Mouse (Mus musculus) myocyte (in vitro differentiated cells): ENCODE measurements at regions not wholly inside any gene's neighbourhood (a gene's known extent, or its start where the extent isn't known, plus 50 kb on each side); places are given as distances from the start of the nearest gene placed in this dataset.

Source experiments
- H3K27me3 ChIP-seq: one replicate; pipeline ENCODE4 v1.6.1; 2011; ENCODE audit not compliant: control insufficient read depth, insufficient read depth, insufficient read length
- H3K36me3 ChIP-seq: one replicate; pipeline ENCODE4 v1.6.1; 2011; ENCODE audit not compliant: control insufficient read depth, insufficient read depth
- H3K4me2 ChIP-seq: one replicate; pipeline ENCODE4 v1.6.1; 2011; ENCODE audit warnings: low read depth, control low read depth
- H3K4me3 ChIP-seq: one replicate; pipeline ENCODE4 v1.5.1; 2011; ENCODE audit warnings: mild to moderate bottlenecking, control low read depth, moderate library complexity
- H3K79me2 ChIP-seq: one replicate; pipeline ENCODE4 v1.6.1; 2011; ENCODE audit not compliant: control insufficient read depth, insufficient read depth
- H3ac ChIP-seq: one replicate; pipeline ENCODE4 v1.6.1; 2011; ENCODE audit not compliant: control insufficient read depth, insufficient read length
- CEBPB ChIP-seq: IDR thresholded peaks from 2 replicates; pipeline ENCODE4 v1.6.1; 2011; ENCODE audit warnings: mild to moderate bottlenecking, moderate library complexity; ENCODE audit not compliant: poor library complexity, insufficient read depth, severe bottlenecking
- E2F4 ChIP-seq: IDR thresholded peaks from one replicate; pipeline ENCODE4 v1.6.1; 2011; ENCODE audit warnings: mild to moderate bottlenecking, control low read depth, moderate library complexity; ENCODE audit not compliant: insufficient read depth
- MAX ChIP-seq: IDR thresholded peaks from one replicate; pipeline ENCODE4 v1.6.1; 2011; ENCODE audit warnings: low read depth, mild to moderate bottlenecking, control low read depth
- MYOD1 ChIP-seq, 3 experiments: IDR thresholded peaks; one replicate each; pipeline ENCODE4 v1.6.1; 2011; ENCODE audit warnings: control low read depth in 2 of 3, low read depth in 2 of 3, mild to moderate bottlenecking in 2 of 3, moderate library complexity in 1 of 3; ENCODE audit not compliant: insufficient read length in 2 of 3, control insufficient read depth in 1 of 3
- MYOG ChIP-seq, 3 experiments: IDR thresholded peaks; one replicate each; pipeline ENCODE4 v1.6.1; 2011; ENCODE audit warnings: control low read depth in 2 of 3, low read depth in 2 of 3, mild to moderate bottlenecking in 2 of 3; ENCODE audit not compliant: insufficient read length in 2 of 3, control insufficient read depth in 1 of 3, insufficient read depth in 1 of 3
- POLR2A ChIP-seq: IDR thresholded peaks from one replicate; pipeline ENCODE4 v1.6.1; 2011; ENCODE audit warnings: low read depth, mild to moderate bottlenecking, control low read depth, moderate library complexity; ENCODE audit not compliant: insufficient read length
- POLR2AphosphoS2 ChIP-seq: IDR thresholded peaks from one replicate; pipeline ENCODE4 v1.6.1; 2011; ENCODE audit warnings: low read depth, control low read depth; ENCODE audit not compliant: insufficient read length
- REST ChIP-seq: IDR thresholded peaks from one replicate; pipeline ENCODE4 v1.6.1; 2011; ENCODE audit warnings: mild to moderate bottlenecking, control low read depth, moderate library complexity; ENCODE audit not compliant: insufficient read depth, insufficient read length
- SRF ChIP-seq: IDR thresholded peaks from one replicate; pipeline ENCODE4 v1.6.1; 2011; ENCODE audit warnings: low read depth; ENCODE audit not compliant: control insufficient read depth, insufficient read length
- TCF12 ChIP-seq: IDR thresholded peaks from one replicate; pipeline ENCODE4 v1.6.1; 2011; ENCODE audit warnings: mild to moderate bottlenecking, control low read depth; ENCODE audit not compliant: poor library complexity, insufficient read depth, severe bottlenecking
- TCF3 ChIP-seq: IDR thresholded peaks from one replicate; pipeline ENCODE4 v1.6.1; 2011; ENCODE audit warnings: low read depth, control low read depth; ENCODE audit not compliant: insufficient read length
- USF1 ChIP-seq: IDR thresholded peaks from one replicate; pipeline ENCODE4 v1.6.1; 2011; ENCODE audit warnings: low read depth, mild to moderate bottlenecking, control low read depth, moderate library complexity

GRCm38 (mm10) chr1:90458176-90458575 lies 144.6 kb upstream of the Cops8 start:
- Histone ChIP-seq H3K4me3 (no peak overlapping the region), H3K27me3 (no peaks in the 10 kb centered on the region), H3ac (no peak overlapping the region), H3K36me3 (no peaks in the 10 kb centered on the region), H3K79me2 (no peaks in the 10 kb centered on the region), H3K4me2 (no peak overlapping the region)
- TF ChIP-seq CEBPB (no peak), POLR2AphosphoS2 (no peak), USF1 (no peak), POLR2A (no peak), TCF12 (no peak), MYOG (IDR thresholded peaks at IDR 0.05; ENCODE audit: control insufficient read depth in 1 of 3, insufficient read depth in 1 of 3, insufficient read length in 2 of 3, low read depth in 2 of 3) (no peak), MYOD1 (IDR thresholded peaks at IDR 0.05; ENCODE audit: control insufficient read depth in 1 of 3, insufficient read length in 2 of 3, low read depth in 2 of 3) (no peak), MAX (no peak), REST (no peak), E2F4 (no peak), TCF3 (no peak), SRF (no peak)

GRCm38 (mm10) chr1:90461699-90462098 lies 141.1 kb upstream of the Cops8 start:
- no peak overlapping the region for H3ac ChIP-seq
- no peaks in the 10 kb centered on the region for H3K36me3 ChIP-seq
- no peak overlapping the region for H3K4me2 ChIP-seq
- no peak overlapping the region for H3K4me3 ChIP-seq
- no peaks in the 10 kb centered on the region for H3K79me2 ChIP-seq
- TF ChIP-seq POLR2AphosphoS2 (no peak), MAX (no peak), POLR2A (no peak), USF1 (no peak), TCF3 (no peak), E2F4 (no peak), MYOD1 (IDR thresholded peaks at IDR 0.05; ENCODE audit: control insufficient read depth in 1 of 3, insufficient read length in 2 of 3, low read depth in 2 of 3) (no peak), REST (no peak), SRF (no peak), MYOG (IDR thresholded peaks at IDR 0.05; ENCODE audit: control insufficient read depth in 1 of 3, insufficient read depth in 1 of 3, insufficient read length in 2 of 3, low read depth in 2 of 3) (no peak), TCF12 (no peak), CEBPB (no peak)
- no peaks in the 10 kb centered on the region for H3K27me3 ChIP-seq

- no peak overlapping the region for H3K4me3 ChIP-seq
- no peaks in the 10 kb centered on the region for H3K79me2 ChIP-seq
- TF ChIP-seq MYOG (IDR thresholded peaks at IDR 0.05; ENCODE audit: control insufficient read depth in 1 of 3, insufficient read depth in 1 of 3, insufficient read length in 2 of 3, low read depth in 2 of 3) (no peak), TCF3 (no peak)
- no peaks in the 10 kb centered on the region for H3K27me3 ChIP-seq
- H3ac ChIP-seq: no peak overlapping the region
- no peak overlapping the region for H3K4me2 ChIP-seq
- H3K36me3 ChIP-seq: no peaks in the 10 kb centered on the region
These were observed 139.5 kb upstream of the Cops8 start for GRCm38 (mm10) chr1:90463302-90463701.

GRCm38 (mm10) chr1:90467646-90468045 lies 135.1 kb upstream of the Cops8 start:
- Histone ChIP-seq H3K79me2 (no peaks in the 10 kb centered on the region), H3K36me3 (no peaks in the 10 kb centered on the region), H3K27me3 (no peaks in the 10 kb centered on the region), H3ac (no peak overlapping the region), H3K4me3 (no peak overlapping the region), H3K4me2 (no peak overlapping the region)
- TF ChIP-seq MYOD1 (IDR thresholded peaks at IDR 0.05; ENCODE audit: control insufficient read depth in 1 of 3, insufficient read length in 2 of 3, low read depth in 2 of 3): no peak
- no peak for TF ChIP-seq MYOG (IDR thresholded peaks at IDR 0.05; ENCODE audit: control insufficient read depth in 1 of 3, insufficient read depth in 1 of 3, insufficient read length in 2 of 3, low read depth in 2 of 3)
- no peak for TF ChIP-seq POLR2AphosphoS2
- TF ChIP-seq SRF: no peak
- TF ChIP-seq USF1: no peak

GRCm38 (mm10) chr1:90470996-90471395 lies 131.8 kb upstream of the Cops8 start:
- no peak overlapping the region for H3ac ChIP-seq
- TF ChIP-seq USF1: no peak
- TF ChIP-seq TCF12: no peak
- TF ChIP-seq MYOD1 (IDR thresholded peaks at IDR 0.05; ENCODE audit: control insufficient read depth in 1 of 3, insufficient read length in 2 of 3, low read depth in 2 of 3): no peak
- no peak for TF ChIP-seq REST
- no peak for TF ChIP-seq POLR2A
- TF ChIP-seq TCF3: no peak
- TF ChIP-seq E2F4: no peak
- TF ChIP-seq CEBPB: no peak
- no peak for TF ChIP-seq MAX
- TF ChIP-seq POLR2AphosphoS2: no peak
- H3K79me2 ChIP-seq: no peaks in the 10 kb centered on the region
- H3K27me3 ChIP-seq: no peaks in the 10 kb centered on the region
- no peaks in the 10 kb centered on the region for H3K36me3 ChIP-seq
- no peak overlapping the region for H3K4me2 ChIP-seq
- no peak overlapping the region for H3K4me3 ChIP-seq
